Mouse (Mus musculus) liver, embryonic 14 days (tissue): ENCODE results near the gene Mocs3. TPM values are rescaled to one million over a fixed set of nuclear protein-coding genes. Genes with fewer than 3 reads are reported as not detected.

ENCODE experiments used
- polyA plus RNA-seq: library from polyadenylated mRNA; depleted of rRNA; stranded (reverse); fragments of >200 nt; gene quantifications from 2 replicates; pipeline ENCODE4 v1.2.3, GENCODE M21; 2012; rRNA removed

Mocs3 gene
- 3.3 and 4.1 TPM in 2 replicates for polyA plus RNA-seq

DNA sequence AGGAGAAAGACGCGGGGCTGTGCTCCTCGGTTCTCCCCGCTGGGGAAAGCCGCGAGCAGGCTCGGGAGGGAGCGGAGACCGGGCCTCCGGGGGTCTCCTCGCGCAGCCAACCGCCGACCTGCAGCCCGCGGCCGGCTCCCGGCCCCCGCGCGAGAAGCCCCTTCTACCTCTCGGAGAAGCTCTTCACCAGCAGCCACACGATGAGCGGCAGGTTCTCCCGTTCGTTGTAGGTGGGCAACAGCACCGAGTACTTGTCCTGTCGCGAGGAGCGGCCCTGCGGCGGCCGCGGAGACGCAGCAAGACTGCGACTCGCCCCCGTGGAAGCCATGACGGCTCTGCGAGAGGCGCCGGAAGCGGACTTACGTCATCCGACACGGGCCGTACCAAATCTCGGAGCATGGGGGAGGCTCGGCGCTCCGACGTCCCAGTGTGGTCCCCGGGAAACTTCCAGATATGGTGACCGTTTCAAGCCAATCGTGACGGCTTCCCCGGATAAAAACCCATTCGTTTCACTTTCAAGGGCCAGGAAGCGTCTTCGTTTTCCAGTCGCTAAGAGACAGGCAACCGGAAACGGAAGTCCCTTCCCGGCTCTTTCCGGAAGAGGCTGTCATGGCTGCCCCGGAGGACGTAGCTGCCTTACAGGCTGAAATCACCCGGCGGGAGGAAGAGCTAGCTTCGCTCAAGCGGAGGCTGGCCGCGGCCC lies at the start of gene Mocs3, which contains the start of the genes Gm20716 and Dpm1:
Gene Mocs3 (plus strand): TSS at position 597 of the 703 bp plus-strand sequence.
Gene Gm20716 (minus strand): TSS at position 339 of the 703 bp plus-strand sequence.
Gene Dpm1 (minus strand): TSS at position 566 of the 703 bp plus-strand sequence.

DNA sequence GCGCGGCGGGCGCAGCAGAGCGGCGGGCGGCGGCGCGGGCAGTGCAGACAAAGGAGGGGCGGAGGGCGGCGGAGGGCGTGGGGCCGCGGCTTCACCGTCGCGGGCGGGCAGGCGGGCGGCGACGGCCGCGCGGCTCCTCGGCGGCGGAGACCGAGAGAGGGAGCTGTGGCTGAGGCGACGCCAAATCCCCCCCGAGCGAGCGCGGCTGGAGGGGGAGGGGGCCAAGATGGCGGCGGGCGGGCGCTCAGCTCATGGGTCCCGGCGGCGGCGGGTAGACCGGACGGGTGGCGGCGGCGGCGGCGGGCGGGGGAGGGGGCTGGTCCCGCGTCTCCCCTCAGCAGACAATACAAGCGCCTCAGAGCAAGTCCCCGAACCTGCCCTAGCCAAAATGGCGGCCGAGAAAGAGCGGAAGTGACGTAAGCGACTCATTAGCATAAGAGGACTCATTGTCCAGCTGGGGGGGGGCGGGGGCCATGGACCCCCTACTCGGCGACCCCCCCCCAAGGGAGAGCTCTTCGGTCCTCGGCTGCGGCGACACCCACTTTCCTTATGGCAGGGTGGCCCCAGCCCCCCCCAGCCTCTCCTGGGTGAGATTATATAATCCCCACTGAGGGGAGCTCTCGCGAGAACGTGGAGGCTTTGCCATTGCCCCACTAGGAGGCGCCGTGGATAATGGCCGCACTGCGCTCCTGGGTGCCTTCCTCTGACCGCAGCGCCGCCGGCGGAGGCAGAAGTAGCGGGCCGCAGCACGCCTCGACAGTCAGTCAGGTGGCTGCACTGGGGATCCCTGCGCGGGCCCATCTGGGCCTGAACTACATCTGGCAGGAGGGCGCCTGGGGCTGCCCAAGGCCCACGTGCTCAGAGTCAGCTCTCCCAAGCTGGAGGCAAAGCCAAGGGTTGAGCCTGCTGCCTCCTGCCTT lies 23.4 kb upstream of the Mocs3 start, which contains the start of gene Adnp:
Gene Adnp (minus strand): TSS at position 388 of the 920 bp plus-strand sequence.

DNA sequence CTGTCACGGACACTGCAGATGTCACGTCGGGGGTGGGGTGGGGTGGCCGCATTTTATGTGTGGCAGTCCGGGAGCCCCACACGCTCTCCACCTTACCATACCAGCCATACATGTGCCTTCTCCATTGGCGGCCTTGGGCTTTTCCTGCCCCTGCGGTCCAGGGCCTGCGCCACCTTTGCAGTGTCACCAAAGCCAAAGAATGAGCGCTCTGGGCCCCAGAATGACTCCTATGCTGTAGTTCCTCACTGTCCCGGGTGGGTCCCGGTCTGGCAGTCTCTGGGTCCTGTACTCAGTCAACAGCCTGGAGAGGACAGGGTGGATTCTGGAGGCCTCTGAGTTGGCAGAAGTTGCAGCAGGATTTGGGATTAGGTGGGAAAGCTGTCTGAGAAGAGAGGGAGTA lies 51.2 kb downstream of the Mocs3 start, which contains the start of gene Kcng1:
Gene Kcng1 (minus strand): TSS at position 155 of the 400 bp plus-strand sequence.

Other genes with a start within 250 kb of the Mocs3 start
- gene Ripor3, start 220.0 kb upstream of the Mocs3 start, polyA plus RNA-seq = 2.5 and 2.6 TPM in 2 replicates
- gene Pard6b, start 149.6 kb upstream of the Mocs3 start, polyA plus RNA-seq = 2.1 and 2.2 TPM in 2 replicates
- gene Adnp, start 23.5 kb upstream of the Mocs3 start, polyA plus RNA-seq = 6.2 and 7.2 TPM in 2 replicates
- 9.5 and 11.4 TPM in 2 replicates for gene Gm20716, start 258 bp upstream of the Mocs3 start, polyA plus RNA-seq
- gene Dpm1, start within 50 bp of the Mocs3 start, polyA plus RNA-seq = 4.7 and 4.9 TPM in 2 replicates
- 0.05 and 0.08 TPM in 2 replicates for gene Kcng1, start 51.1 kb downstream of the Mocs3 start, polyA plus RNA-seq